In genomic region chr12:22745556-22745955, GRCm38 (mm10) we compare ENCODE assay signal across 8 mouse cellular contexts.
DNase-seq lines count a peak whose midpoint lies in the region; ATAC-seq and TF ChIP-seq lines count a peak whose summit lies in the region.
"Not testable (repeated sequence)": the region's sequence is repeated elsewhere in the genome, so short reads cannot be mapped to it uniquely, and the experiment has no call there.

No protein-coding gene starts in this region.

- not testable (repeated sequence) for H3K9ac ChIP-seq in embryonic facial prominence, embryonic 11.5 days (replicated peaks; ENCODE audit: low read length); hindbrain, embryonic 14.5 days; neural tube, embryonic 12.5 days

- not testable (repeated sequence) for H3K27ac ChIP-seq in embryonic facial prominence, embryonic 11.5 days (replicated peaks; ENCODE audit: low read depth, low read length); hindbrain, embryonic 14.5 days; neural tube, embryonic 12.5 days

- H3K27me3 ChIP-seq in embryonic facial prominence, embryonic 11.5 days (ENCODE audit: control insufficient read depth, insufficient read depth, low read length); hindbrain, embryonic 14.5 days (ENCODE audit: control insufficient read depth, insufficient read depth, low read length); neural tube, embryonic 12.5 days (replicated peaks): not testable (repeated sequence)

- H3K36me3 ChIP-seq in embryonic facial prominence, embryonic 11.5 days (replicated peaks; ENCODE audit: control insufficient read depth, insufficient read depth, low read depth, low read length); hindbrain, embryonic 14.5 days (replicated peaks; ENCODE audit: control insufficient read depth, insufficient read depth); neural tube, embryonic 12.5 days: not testable (repeated sequence)

- ATAC-seq in embryonic facial prominence, embryonic 11.5 days (replicated peaks; ENCODE audit: insufficient number of reproducible peaks, low FRiP score, low TSS enrichment, low read depth); hindbrain, embryonic 14.5 days (ENCODE audit: low FRiP score); neural tube, embryonic 12.5 days (ENCODE audit: low FRiP score, low read depth): not testable (repeated sequence)

- WGBS in embryonic facial prominence, embryonic 11.5 days = 6% methylated on average over 36 of the region's 40 CpGs
- 6% methylated on average over 32 of the region's 40 CpGs for WGBS in hindbrain, embryonic 14.5 days
- WGBS in lung, adult 2 months = 8% methylated on average over 39 of the region's 40 CpGs
- 3% methylated on average over 39 of the region's 40 CpGs for WGBS in neural tube, embryonic 12.5 days

- peak overlapping the region; percentile 26 for H3K4me3 ChIP-seq in embryonic facial prominence, embryonic 11.5 days (ENCODE audit: low read depth, low read length)
- peak overlapping the region; percentile 20 for H3K4me3 ChIP-seq in hindbrain, embryonic 14.5 days (replicated peaks; ENCODE audit: low read length)
- not testable (repeated sequence) for H3K4me3 ChIP-seq in lung, adult 2 months (replicated peaks; ENCODE audit: extremely low read depth, low read depth, low read length)
- H3K4me3 ChIP-seq in neural tube, embryonic 12.5 days = peak overlapping the region; percentile 29

- H3K9me3 ChIP-seq in embryonic facial prominence, embryonic 11.5 days (replicated peaks; ENCODE audit: control insufficient read depth, low read length); hindbrain, embryonic 14.5 days (ENCODE audit: control insufficient read depth, low read length); neural tube, embryonic 12.5 days: not testable (repeated sequence)

- not testable (repeated sequence) for H3K4me1 ChIP-seq in embryonic facial prominence, embryonic 11.5 days (ENCODE audit: control insufficient read depth, insufficient read depth, low read length); hindbrain, embryonic 14.5 days (replicated peaks; ENCODE audit: control insufficient read depth, insufficient read depth, low read length); lung, adult 2 months (ENCODE audit: control insufficient read depth, insufficient read depth, low read length); neural tube, embryonic 12.5 days

- H3K4me2 ChIP-seq in embryonic facial prominence, embryonic 11.5 days (ENCODE audit: low read depth, low read length) = not testable (repeated sequence)
- peak overlapping the region; percentile 15 for H3K4me2 ChIP-seq in hindbrain, embryonic 14.5 days (replicated peaks)
- peak overlapping the region; percentile 44 for H3K4me2 ChIP-seq in neural tube, embryonic 12.5 days (replicated peaks)

- DNase-seq in R1 (ENCODE audit: low read depth, low spot score) = peak; percentile 43
- DNase-seq in embryonic facial prominence, embryonic 11.5 days (ENCODE audit: low spot score) = peak; percentile 9
- DNase-seq in heart, adult 18-20 months = peak; percentile 15 to 56
- DNase-seq in hindbrain, embryonic 14.5 days (ENCODE audit: low spot score) = peak; percentile 14
- peak; percentile 2 to 6 for DNase-seq in kidney, postnatal 36 days
- peak; percentile 3 for DNase-seq in lung, adult 2 months
- DNase-seq in testis, postnatal 14 days (ENCODE audit: low spot score) = peak; percentile 70

- not testable (repeated sequence) for TF ChIP-seq POLR2A in lung, adult 2 months (IDR thresholded peaks at IDR 0.05; ENCODE audit: borderline replicate concordance, extremely low read depth, low read depth, low read length)

- not testable (repeated sequence) for TF ChIP-seq CTCF in lung, adult 2 months (IDR thresholded peaks at IDR 0.05; ENCODE audit: insufficient read depth, low read length)

Comparison
In these comparisons a context has a peak if more than half of its experiments do, and no peak if none do; other contexts are left out.
1. DNase-seq: peak in every context shown above with its lines; median percentile 70 in testis, postnatal 14 days; 43 in R1; 36 in heart, adult 18-20 months; 14 in hindbrain, embryonic 14.5 days; 9 in embryonic facial prominence, embryonic 11.5 days; 4 in kidney, postnatal 36 days; 3 in lung, adult 2 months.